Mouse (Mus musculus) heart, embryonic 16.5 days (tissue): ENCODE results near the gene Cmtm3. TPM values are rescaled to one million over a fixed set of nuclear protein-coding genes. Genes with fewer than 3 reads are reported as not detected.

ENCODE experiments used
- ATAC-seq: fragments of 200-750 bp; cut with Nextera tagmentation; replicated peaks from 2 replicates; pipeline ENCODE4 v1.8.0; 2017; ENCODE audit warnings: moderate number of reproducible peaks; ENCODE audit not compliant: insufficient read depth, low FRiP score; ENCODE audit errors: extremely low read depth
- H3K27ac ChIP-seq: fragments of 300-500 bp; sonication (generic); 2 replicates; pipeline ENCODE4 v1.5.1; 2014; ENCODE audit warnings: mild to moderate bottlenecking, low read length, control low read depth, moderate library complexity
- H3K27me3 ChIP-seq: fragments of 300-500 bp; sonication (generic); 2 replicates; pipeline ENCODE4 v1.6.1; 2014; ENCODE audit warnings: low read length, mixed read lengths; ENCODE audit not compliant: control insufficient read depth, insufficient read depth
- H3K36me3 ChIP-seq: fragments of 300-500 bp; sonication (generic); 2 replicates; pipeline ENCODE4 v1.6.1; 2014; ENCODE audit not compliant: control insufficient read depth, insufficient read depth
- H3K4me1 ChIP-seq: fragments of 300-500 bp; sonication (generic); 2 replicates; pipeline ENCODE4 v1.6.1; 2014; ENCODE audit warnings: low read length, mixed read lengths; ENCODE audit not compliant: control insufficient read depth, insufficient read depth
- H3K4me2 ChIP-seq: fragments of 300-500 bp; sonication (generic); 2 replicates; pipeline ENCODE4 v1.6.1; 2014; ENCODE audit warnings: low read depth, mild to moderate bottlenecking, control low read depth, low read length
- H3K4me3 ChIP-seq: fragments of 300-500 bp; sonication (generic); 2 replicates; pipeline ENCODE4 v1.5.1; 2014; ENCODE audit warnings: mild to moderate bottlenecking, control low read depth, low read length
- H3K9ac ChIP-seq: fragments of 300-500 bp; sonication (generic); 2 replicates; pipeline ENCODE4 v1.6.1; 2014; ENCODE audit warnings: low read length, control low read depth
- H3K9me3 ChIP-seq: fragments of 300-500 bp; sonication (generic); replicated peaks from 2 replicates; pipeline ENCODE4 v1.6.1; 2016; ENCODE audit warnings: low read length; ENCODE audit not compliant: control insufficient read depth
- WGBS: fragments of 180-500 bp; shearing (Covaris S2); extraction: QIAGEN DNeasy Blood & Tissue Kit; methylation state at CpG from one replicate; pipeline ENCODE4 v1.1.7; 2014; 5-methylcytosine and 5-hydroxymethylcytosine counted together
- polyA plus RNA-seq: library from polyadenylated mRNA; unstranded; fragments of >200 nt; fragmentation: Nextera tagmentation; extraction: Ambion mirVana; gene quantifications from 2 replicates; pipeline ENCODE4 v1.2.1, GENCODE M21; 2015

Gene Cmtm3
- polyA plus RNA-seq, 1 experiment from 2014 or later: 83.9 TPM

- Histone ChIP-seq H3K27me3 (no peaks in the 10 kb centered on the region), H3K36me3 (no peaks in the 10 kb centered on the region), H3K4me3 (no peak overlapping the region), H3K4me2 (no peak overlapping the region), H3K4me1 (peaks cover 32% of the 10 kb centered on the region), H3K9me3 (no peaks in the 10 kb centered on the region), H3K27ac (peak overlapping the region; percentile 25; the same call in 1 of the 2 replicates), H3K9ac (no peak overlapping the region)
- 69% methylated on average over 11 of the region's 11 CpGs for WGBS
- ATAC-seq: no peak
Observed at GRCm38 (mm10) chr8:104373779-104374178, 34.6 kb downstream of the Cmtm3 start.

- peak overlapping the region; percentile 25; the same call in 1 of the 2 replicates for H3K27ac ChIP-seq
- WGBS: 66% methylated on average over 11 of the region's 11 CpGs
Observed at GRCm38 (mm10) chr8:104374269-104374668, 35.1 kb downstream of the Cmtm3 start.

GRCm38 (mm10) chr8:104374864-104375846 is 35.9 kb downstream of the Cmtm3 start:
- no peaks in the 10 kb centered on the region for H3K27me3 ChIP-seq
- no peaks in the 10 kb centered on the region for H3K9me3 ChIP-seq
- H3K27ac ChIP-seq: peak overlapping the region; percentile 91
- WGBS: 26% methylated on average over 14 of the region's 14 CpGs
- peak overlapping the region; percentile 59 for H3K9ac ChIP-seq
- no peaks in the 10 kb centered on the region for H3K36me3 ChIP-seq
- peaks cover 26% of the 10 kb centered on the region for H3K4me1 ChIP-seq
- ATAC-seq: peak; percentile 64
- H3K4me3 ChIP-seq: no peak overlapping the region
- H3K4me2 ChIP-seq: peak overlapping the region; percentile 38

More at GRCm38 (mm10) chr8:104374269-104374668, 35.1 kb downstream of the Cmtm3 start:
- peaks cover 32% of the 10 kb centered on the region for H3K4me1 ChIP-seq
- H3K27me3 ChIP-seq: no peaks in the 10 kb centered on the region
- no peak overlapping the region for H3K9ac ChIP-seq
- no peak overlapping the region for H3K4me3 ChIP-seq
- ATAC-seq: no peak
- no peak overlapping the region for H3K4me2 ChIP-seq
- no peaks in the 10 kb centered on the region for H3K9me3 ChIP-seq
- no peaks in the 10 kb centered on the region for H3K36me3 ChIP-seq

DNA sequence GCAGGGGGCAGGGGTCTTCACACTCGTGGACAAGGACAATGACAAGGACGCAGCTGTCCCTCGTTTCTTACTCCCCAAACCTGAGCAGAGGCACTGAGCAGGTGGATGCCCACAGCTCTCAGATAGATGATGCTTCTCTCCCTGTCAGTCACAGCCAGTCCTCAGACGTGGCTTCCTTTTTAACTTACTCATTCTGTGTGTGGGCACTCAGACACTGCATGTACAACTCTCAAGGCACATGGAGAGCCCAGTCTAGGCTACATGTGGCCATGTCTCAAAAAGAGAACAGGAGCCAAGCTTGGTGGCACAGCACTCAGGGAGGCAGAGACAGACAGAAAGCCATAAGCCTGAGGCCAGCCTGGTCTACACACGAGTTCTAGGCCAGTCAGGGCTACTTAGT is 36.7 kb downstream of the Cmtm3 start:
- WGBS: 56% methylated on average over 5 of the region's 5 CpGs

DNA sequence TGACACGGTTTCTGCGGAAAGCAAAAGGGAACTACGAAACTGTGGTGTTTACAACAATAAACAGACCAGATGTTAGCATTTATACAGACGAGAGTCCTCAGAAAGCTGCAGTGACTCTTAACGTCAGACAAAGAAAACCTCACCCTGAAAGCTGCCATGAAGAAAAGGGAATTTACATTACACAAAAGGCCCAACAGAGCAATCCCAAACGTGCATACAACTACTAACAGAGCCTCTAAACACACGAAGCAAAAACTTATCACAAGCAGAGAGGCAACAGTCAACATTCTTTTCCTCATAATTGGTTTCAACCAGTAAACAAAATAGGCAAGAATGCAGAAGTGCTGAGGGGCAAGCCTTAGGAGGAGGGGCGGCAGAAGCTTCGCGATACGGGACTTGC is 37.5 kb downstream of the Cmtm3 start:
- peak overlapping the region; percentile 42; the same call in 1 of the 2 replicates for H3K27ac ChIP-seq
- H3K4me3 ChIP-seq: no peak overlapping the region
- 70% methylated on average over 11 of the region's 11 CpGs for WGBS

More for the DNA sequence above, 36.7 kb downstream of the Cmtm3 start:
- no peaks in the 10 kb centered on the region for H3K9me3 ChIP-seq
- peak overlapping the region; percentile 91 for H3K27ac ChIP-seq
- H3K27me3 ChIP-seq: no peaks in the 10 kb centered on the region
- no peaks in the 10 kb centered on the region for H3K36me3 ChIP-seq
- peak overlapping the region; percentile 59 for H3K9ac ChIP-seq
- H3K4me3 ChIP-seq: no peak overlapping the region; the same call in 1 of the 2 replicates
- H3K4me1 ChIP-seq: peaks cover 26% of the 10 kb centered on the region
- peak overlapping the region; percentile 38 for H3K4me2 ChIP-seq
- no peak for ATAC-seq

DNA sequence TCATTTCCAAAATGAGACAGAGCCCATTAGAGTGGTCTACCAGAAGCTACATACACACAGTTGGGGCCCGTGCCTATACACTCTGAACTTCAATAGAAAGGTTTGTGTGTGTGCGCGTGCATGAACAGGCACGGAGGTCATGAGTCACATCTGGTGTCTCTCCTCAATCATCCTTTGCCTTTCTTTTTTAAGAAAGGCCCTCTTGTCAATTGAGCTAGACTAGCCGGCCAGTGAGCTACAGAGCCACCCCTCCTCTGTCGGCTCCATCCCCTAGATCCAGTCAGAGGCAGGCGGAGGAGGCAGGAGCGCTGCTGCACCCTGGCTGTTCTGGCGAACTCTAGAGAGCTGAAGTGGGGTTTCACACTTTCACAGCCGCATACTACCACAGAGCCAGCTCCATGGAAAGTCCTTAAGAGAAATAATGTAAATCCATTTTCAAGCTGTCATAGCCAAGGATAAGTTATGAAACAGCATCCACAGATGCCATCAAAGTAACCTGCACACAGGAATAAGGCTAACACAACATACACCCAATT is 40.2 kb downstream of the Cmtm3 start:
- Histone ChIP-seq H3K36me3 (no peaks in the 10 kb centered on the region), H3K27me3 (no peaks in the 10 kb centered on the region), H3K4me3 (no peak overlapping the region), H3K9me3 (no peaks in the 10 kb centered on the region), H3K4me2 (no peak overlapping the region), H3K9ac (no peak overlapping the region), H3K4me1 (peaks cover 40% of the 10 kb centered on the region), H3K27ac (no peak overlapping the region)
- 66% methylated on average over 10 of the region's 10 CpGs for WGBS
- no peak for ATAC-seq

More for the DNA sequence above, 37.5 kb downstream of the Cmtm3 start:
- Histone ChIP-seq H3K9ac (no peak overlapping the region), H3K27me3 (no peaks in the 10 kb centered on the region), H3K4me2 (no peak overlapping the region), H3K36me3 (no peaks in the 10 kb centered on the region), H3K9me3 (no peaks in the 10 kb centered on the region), H3K4me1 (peaks cover 26% of the 10 kb centered on the region)
- ATAC-seq: no peak

- peaks cover 35% of the 10 kb centered on the region for H3K4me1 ChIP-seq
- H3K4me2 ChIP-seq: no peak overlapping the region
- H3K27ac ChIP-seq: no peak overlapping the region
- ATAC-seq: no peak
- 74% methylated on average over 7 of the region's 7 CpGs for WGBS
- H3K27me3 ChIP-seq: no peaks in the 10 kb centered on the region
- H3K36me3 ChIP-seq: no peaks in the 10 kb centered on the region
- no peak overlapping the region for H3K4me3 ChIP-seq
- H3K9me3 ChIP-seq: no peaks in the 10 kb centered on the region
- H3K9ac ChIP-seq: no peak overlapping the region
Observed at GRCm38 (mm10) chr8:104380269-104380668, 41.1 kb downstream of the Cmtm3 start.

DNA sequence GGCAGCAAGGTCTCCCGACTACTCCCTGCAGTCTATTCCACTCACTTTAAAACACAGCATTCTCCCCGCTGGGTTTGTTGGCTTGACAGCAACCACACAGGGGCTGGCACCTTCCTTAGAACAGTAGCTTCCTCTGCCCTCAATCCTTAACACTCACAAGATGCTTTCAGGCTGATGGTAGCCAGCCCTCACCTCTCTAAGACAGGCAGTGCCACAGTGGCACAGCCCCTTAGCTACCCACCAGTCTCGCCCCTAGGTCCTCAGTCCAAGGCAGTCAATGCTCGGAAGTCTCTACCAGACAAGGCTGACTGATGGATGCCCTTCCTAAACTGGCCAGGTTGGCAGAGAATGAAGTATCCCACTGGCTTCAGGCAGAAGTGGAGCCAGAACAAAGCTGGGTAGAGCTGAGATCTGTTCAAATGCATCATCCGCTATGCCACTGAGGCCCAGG is 41.8 kb downstream of the Cmtm3 start:
- Histone ChIP-seq H3K4me3 (no peak overlapping the region), H3K4me2 (no peak overlapping the region), H3K36me3 (no peaks in the 10 kb centered on the region), H3K9ac (no peak overlapping the region), H3K9me3 (no peaks in the 10 kb centered on the region), H3K27me3 (no peaks in the 10 kb centered on the region), H3K4me1 (peaks cover 30% of the 10 kb centered on the region), H3K27ac (no peak overlapping the region)
- 85% methylated on average over 5 of the region's 5 CpGs for WGBS
- no peak for ATAC-seq

- ATAC-seq: no peak
- no peaks in the 10 kb centered on the region for H3K36me3 ChIP-seq
- no peaks in the 10 kb centered on the region for H3K27me3 ChIP-seq
- H3K4me3 ChIP-seq: no peak overlapping the region
- H3K4me2 ChIP-seq: no peak overlapping the region
- peaks cover 47% of the 10 kb centered on the region for H3K4me1 ChIP-seq
- 41% methylated on average over 2 of the region's 2 CpGs for WGBS
- no peaks in the 10 kb centered on the region for H3K9me3 ChIP-seq
- H3K9ac ChIP-seq: no peak overlapping the region
- no peak overlapping the region for H3K27ac ChIP-seq
Observed at GRCm38 (mm10) chr8:104383296-104383695, 44.1 kb downstream of the Cmtm3 start.
